Mouse (Mus musculus) kidney, embryonic 15.5 days (tissue): Measurements from ENCODE around the gene Cep68. TPM values are rescaled to one million over a fixed set of nuclear protein-coding genes. Genes with fewer than 3 reads are reported as not detected.
A peak's percentile ranks its signal among the peaks of the same experiment; 100 is the strongest.
"Not testable (repeated sequence)": the region's sequence is repeated elsewhere in the genome, so short reads cannot be mapped to it uniquely, and the experiment has no call there.

Source experiments
- ATAC-seq: fragments of 200-750 bp; cut with Nextera tagmentation; replicated peaks from 2 replicates; pipeline ENCODE4 v1.8.0; 2017; ENCODE audit warnings: moderate TSS enrichment; ENCODE audit not compliant: low FRiP score
- H3K27ac ChIP-seq: fragments of 300-500 bp; sonication (generic); 2 replicates; pipeline ENCODE4 v1.5.1; 2015; ENCODE audit warnings: mild to moderate bottlenecking, inconsistent platforms
- H3K27me3 ChIP-seq: fragments of 300-500 bp; sonication (generic); 2 replicates; pipeline ENCODE4 v1.6.1; 2015; ENCODE audit warnings: inconsistent platforms
- H3K36me3 ChIP-seq: fragments of 300-500 bp; sonication (generic); 2 replicates; pipeline ENCODE4 v1.6.1; 2015; ENCODE audit warnings: inconsistent platforms
- H3K4me1 ChIP-seq: fragments of 300-500 bp; sonication (generic); 2 replicates; pipeline ENCODE4 v1.6.1; 2015; ENCODE audit warnings: inconsistent platforms
- H3K4me2 ChIP-seq: fragments of 300-500 bp; sonication (generic); 2 replicates; pipeline ENCODE4 v1.6.1; 2015; ENCODE audit warnings: moderate library complexity, mild to moderate bottlenecking, inconsistent platforms
- H3K4me3 ChIP-seq: fragments of 300-500 bp; sonication (generic); replicated peaks from 2 replicates; pipeline ENCODE4 v1.5.1; 2015; ENCODE audit warnings: mild to moderate bottlenecking, inconsistent platforms
- H3K9ac ChIP-seq: fragments of 300-500 bp; sonication (generic); 2 replicates; pipeline ENCODE4 v1.6.1; 2015; ENCODE audit warnings: mild to moderate bottlenecking, inconsistent platforms
- H3K9me3 ChIP-seq: fragments of 300-500 bp; sonication (generic); replicated peaks from 2 replicates; pipeline ENCODE4 v1.6.1; 2016; ENCODE audit warnings: inconsistent platforms
- WGBS: fragments of 180-500 bp; shearing (Covaris S2); methylation state at CpG from one replicate; pipeline ENCODE4 v1.1.7; 2015; ENCODE audit warnings: mixed read lengths; 5-methylcytosine and 5-hydroxymethylcytosine counted together
- polyA plus RNA-seq: library from polyadenylated mRNA; unstranded; fragments of >200 nt; fragmentation: Nextera tagmentation; extraction: Ambion mirVana; gene quantifications from 2 replicates; pipeline ENCODE4 v1.2.1, GENCODE M21; 2015

Cep68 gene
- polyA plus RNA-seq, 1 experiment from 2014 or later, result 38.6 TPM

- Histone ChIP-seq H3K4me3 (no peak overlapping the region), H3K27ac (no peak overlapping the region), H3K27me3 (no peaks in the 10 kb centered on the region), H3K36me3 (peaks cover 87% of the 10 kb centered on the region), H3K9me3 (no peaks in the 10 kb centered on the region), H3K4me1 (peaks cover 18% of the 10 kb centered on the region), H3K9ac (no peak overlapping the region), H3K4me2 (no peak overlapping the region)
- 91% methylated on average over 9 of the region's 9 CpGs for WGBS
- ATAC-seq, result no peak
Observed at GRCm38 (mm10) chr11:20239279-20239861, 9.9 kb downstream of the Cep68 start.

- H3K4me2 ChIP-seq, result no peak overlapping the region
- 89% methylated on average over 3 of the region's 3 CpGs for WGBS
Observed at GRCm38 (mm10) chr11:20237976-20238375, 11.3 kb downstream of the Cep68 start.

GRCm38 (mm10) chr11:20237018-20237417 lies 12.2 kb downstream of the Cep68 start:
- no peak overlapping the region for H3K4me3 ChIP-seq
- 93% methylated on average over 7 of the region's 7 CpGs for WGBS
- no peak for ATAC-seq
- H3K27me3 ChIP-seq, result no peaks in the 10 kb centered on the region
- no peak overlapping the region for H3K4me2 ChIP-seq
- H3K36me3 ChIP-seq, result peaks cover 98% of the 10 kb centered on the region
- H3K9ac ChIP-seq, result no peak overlapping the region
- no peaks in the 10 kb centered on the region for H3K4me1 ChIP-seq
- H3K9me3 ChIP-seq, result no peaks in the 10 kb centered on the region
- no peak overlapping the region for H3K27ac ChIP-seq

More at GRCm38 (mm10) chr11:20237976-20238375, 11.3 kb downstream of the Cep68 start:
- no peak overlapping the region for H3K9ac ChIP-seq
- no peak overlapping the region for H3K27ac ChIP-seq
- H3K36me3 ChIP-seq, result peaks cover 96% of the 10 kb centered on the region
- no peaks in the 10 kb centered on the region for H3K27me3 ChIP-seq
- peaks cover 6% of the 10 kb centered on the region; the same call in 1 of the 2 replicates for H3K4me1 ChIP-seq
- ATAC-seq, result no peak
- H3K9me3 ChIP-seq, result no peaks in the 10 kb centered on the region
- H3K4me3 ChIP-seq, result no peak overlapping the region

- Histone ChIP-seq H3K4me3 (no peak overlapping the region), H3K4me2 (no peak overlapping the region), H3K27ac (no peak overlapping the region), H3K9ac (no peak overlapping the region), H3K9me3 (no peaks in the 10 kb centered on the region), H3K36me3 (peaks cover 96% of the 10 kb centered on the region), H3K4me1 (no peaks in the 10 kb centered on the region), H3K27me3 (no peaks in the 10 kb centered on the region)
- 63% methylated on average over 3 of the region's 3 CpGs for WGBS
- ATAC-seq, result no peak
Observed at GRCm38 (mm10) chr11:20234233-20234632, 15.0 kb downstream of the Cep68 start.

- peak overlapping the region; percentile 75 for H3K27ac ChIP-seq
- no peaks in the 10 kb centered on the region for H3K27me3 ChIP-seq
- no peak overlapping the region for H3K4me3 ChIP-seq
- H3K4me2 ChIP-seq, result no peak overlapping the region
- no peak for ATAC-seq
- H3K36me3 ChIP-seq, result peaks cover 98% of the 10 kb centered on the region
- WGBS, result 73% methylated on average over 5 of the region's 5 CpGs
- no peak overlapping the region for H3K9ac ChIP-seq
- no peaks in the 10 kb centered on the region for H3K9me3 ChIP-seq
- no peaks in the 10 kb centered on the region for H3K4me1 ChIP-seq
Observed at GRCm38 (mm10) chr11:20232016-20232755, 17.0 kb downstream of the Cep68 start.

- Histone ChIP-seq H3K9me3 (no peaks in the 10 kb centered on the region), H3K4me3 (no peak overlapping the region), H3K27me3 (no peaks in the 10 kb centered on the region), H3K4me2 (no peak overlapping the region), H3K36me3 (peaks cover 93% of the 10 kb centered on the region), H3K27ac (peak overlapping the region; percentile 75), H3K4me1 (no peaks in the 10 kb centered on the region), H3K9ac (no peak overlapping the region)
- ATAC-seq, result peak; percentile 70
- WGBS, result 68% methylated on average over 8 of the region's 8 CpGs
Observed at GRCm38 (mm10) chr11:20231128-20231878, 17.9 kb downstream of the Cep68 start.

- Histone ChIP-seq H3K4me3 (no peak overlapping the region), H3K4me2 (no peak overlapping the region), H3K9me3 (no peaks in the 10 kb centered on the region), H3K36me3 (peaks cover 93% of the 10 kb centered on the region), H3K9ac (no peak overlapping the region), H3K4me1 (no peaks in the 10 kb centered on the region), H3K27ac (0 out of 2 replicates have a peak overlapping the region, but pooled peaks have one; percentile 75), H3K27me3 (no peaks in the 10 kb centered on the region)
- WGBS, result 84% methylated on average over 1 of the region's 1 CpGs
- ATAC-seq, result no peak
Observed at GRCm38 (mm10) chr11:20230286-20230685, 18.9 kb downstream of the Cep68 start.

GRCm38 (mm10) chr11:20229311-20229710 lies 19.9 kb downstream of the Cep68 start:
- Histone ChIP-seq H3K36me3 (peaks cover 93% of the 10 kb centered on the region), H3K9ac (no peak overlapping the region)
- no peak for ATAC-seq

GRCm38 (mm10) chr11:20228666-20229065 lies 20.6 kb downstream of the Cep68 start:
- 80% methylated on average over 5 of the region's 5 CpGs for WGBS
- Histone ChIP-seq H3K36me3 (peaks cover 93% of the 10 kb centered on the region), H3K9ac (no peak overlapping the region), H3K27me3 (no peaks in the 10 kb centered on the region), H3K27ac (no peak overlapping the region), H3K4me2 (no peak overlapping the region), H3K9me3 (no peaks in the 10 kb centered on the region), H3K4me1 (no peaks in the 10 kb centered on the region), H3K4me3 (no peak overlapping the region)
- ATAC-seq, result no peak

More at GRCm38 (mm10) chr11:20229311-20229710, 19.9 kb downstream of the Cep68 start:
- H3K27ac ChIP-seq, result no peak overlapping the region
- H3K27me3 ChIP-seq, result no peaks in the 10 kb centered on the region
- H3K4me1 ChIP-seq, result no peaks in the 10 kb centered on the region
- 83% methylated on average over 4 of the region's 4 CpGs for WGBS
- no peak overlapping the region for H3K4me3 ChIP-seq
- H3K9me3 ChIP-seq, result no peaks in the 10 kb centered on the region
- no peak overlapping the region for H3K4me2 ChIP-seq

GRCm38 (mm10) chr11:20225938-20226337 lies 23.3 kb downstream of the Cep68 start:
- WGBS, result 93% methylated on average over 4 of the region's 4 CpGs
- Histone ChIP-seq H3K9ac (no peak overlapping the region), H3K4me3 (no peak overlapping the region), H3K9me3 (no peaks in the 10 kb centered on the region), H3K36me3 (peaks cover 91% of the 10 kb centered on the region), H3K4me2 (no peak overlapping the region), H3K27me3 (no peaks in the 10 kb centered on the region), H3K27ac (no peak overlapping the region), H3K4me1 (no peaks in the 10 kb centered on the region)
- no peak for ATAC-seq

GRCm38 (mm10) chr11:20224196-20224595 lies 25.0 kb downstream of the Cep68 start:
- Histone ChIP-seq H3K27me3 (no peaks in the 10 kb centered on the region), H3K27ac (no peak overlapping the region), H3K4me1 (no peaks in the 10 kb centered on the region), H3K9ac (no peak overlapping the region), H3K36me3 (peaks cover 88% of the 10 kb centered on the region), H3K4me3 (no peak overlapping the region), H3K4me2 (no peak overlapping the region), H3K9me3 (no peaks in the 10 kb centered on the region)
- ATAC-seq, result no peak
- WGBS, result 89% methylated on average over 6 of the region's 6 CpGs

- H3K4me1 ChIP-seq, H3K9ac ChIP-seq, H3K4me2 ChIP-seq, H3K9me3 ChIP-seq, H3K27ac ChIP-seq, H3K4me3 ChIP-seq, ATAC-seq, H3K27me3 ChIP-seq: not testable (repeated sequence)
- H3K36me3 ChIP-seq, result peaks cover 89% of the 10 kb centered on the region
- WGBS, result 100% methylated on average over 1 of the region's 1 CpGs
Observed at GRCm38 (mm10) chr11:20221671-20222070, 27.6 kb downstream of the Cep68 start.
